Mouse (Mus musculus) spleen, adult 10 weeks (tissue): ENCODE measurements around the gene Casq1. TPM values are rescaled to one million over a fixed set of nuclear protein-coding genes. Genes with fewer than 3 reads are reported as not detected.

Experiments used
- polyA plus RNA-seq: library from polyadenylated mRNA; stranded (reverse); fragments of 350-450 nt; fragmentation: Illumina TruSeq; extraction: RNeasy Lipid Tissue Mini Kit (QIAGEN cat#74804); gene quantifications from one replicate; pipeline ENCODE4 v1.2.3, GENCODE M21; 2015; ENCODE audit warnings: low replicate concordance; ENCODE audit not compliant: insufficient read depth

Gene Casq1
- 0.29 TPM for polyA plus RNA-seq

DNA sequence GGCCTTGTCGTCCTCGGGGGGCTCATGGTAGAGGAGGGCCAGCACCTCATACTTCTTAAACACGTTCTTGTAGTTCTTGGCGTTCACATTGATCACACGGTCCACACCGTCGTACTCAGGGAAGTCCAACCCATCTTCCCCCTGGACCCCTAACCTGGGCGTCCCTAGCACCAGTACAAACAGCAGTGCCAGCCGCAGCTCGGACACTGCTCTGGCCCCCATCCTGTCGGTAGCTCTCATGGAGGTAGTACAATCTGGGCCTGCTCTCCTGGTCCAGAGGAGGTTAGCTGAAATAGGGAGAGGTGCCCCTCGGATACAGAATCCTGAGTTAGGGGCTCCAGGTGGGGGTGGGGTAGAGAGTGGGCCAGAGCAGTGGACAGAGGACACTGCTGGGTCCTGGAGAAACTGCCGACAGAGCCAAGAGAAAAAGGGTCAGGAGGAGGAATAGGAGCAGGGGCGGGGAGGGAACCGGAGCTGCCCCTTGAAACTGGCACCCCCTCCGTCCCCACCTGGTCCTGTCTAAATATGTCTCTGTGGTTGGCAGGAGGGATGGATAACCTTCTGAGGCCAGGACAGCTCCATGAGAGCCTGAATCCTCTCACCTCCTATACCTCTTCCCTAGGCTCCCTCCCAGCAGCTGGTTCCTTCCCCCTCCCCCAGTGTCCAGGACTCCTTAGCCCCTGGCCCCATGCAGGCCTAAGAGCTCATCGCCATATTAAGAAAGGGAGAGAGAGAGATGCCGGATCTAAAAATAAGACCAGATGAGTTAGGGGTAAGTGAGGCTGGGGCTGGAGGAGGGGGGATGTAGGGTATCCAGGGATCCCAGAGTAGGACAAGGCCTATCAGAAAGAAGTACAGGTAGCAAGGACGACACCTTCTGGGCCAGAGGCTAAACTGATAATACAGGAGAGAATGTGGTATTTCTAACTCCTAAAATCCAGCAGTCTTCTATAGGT is at the start of gene Casq1:
Gene Casq1 (minus strand): TSS at position 418 of the 956 bp plus-strand sequence.

DNA sequence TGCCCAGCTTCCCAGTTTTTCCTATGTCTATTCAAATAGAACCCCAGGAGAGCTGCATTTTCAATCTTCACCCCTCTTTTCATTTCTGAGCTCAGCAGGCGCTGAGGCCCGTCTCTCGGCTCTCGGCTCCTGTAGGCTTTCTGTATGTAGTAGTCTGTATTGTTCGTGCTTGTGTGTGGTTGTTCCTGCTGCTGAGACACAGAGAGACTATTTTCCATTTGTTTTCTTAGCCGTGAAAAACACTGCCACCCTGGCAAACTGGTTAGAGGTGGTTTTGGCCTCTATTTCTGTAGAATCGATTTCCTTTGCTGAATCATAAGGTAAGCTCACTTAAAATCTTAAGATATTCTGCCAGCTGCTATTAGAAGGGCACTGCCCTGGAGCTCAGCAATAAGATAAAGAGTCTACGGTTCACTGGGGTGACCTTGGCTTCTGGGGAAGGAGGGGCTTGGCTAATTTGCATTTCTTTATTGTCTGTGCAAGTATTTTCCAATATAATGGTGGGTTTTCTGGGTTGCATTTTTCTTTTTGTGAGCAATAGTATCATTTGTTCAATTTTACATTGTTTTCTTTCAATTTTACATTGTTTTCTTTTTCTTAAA is 41.9 kb upstream of the Casq1 start, which contains the start of gene Igsf8:
Gene Igsf8 (plus strand): TSS at position 165 of the 602 bp plus-strand sequence.

DNA sequence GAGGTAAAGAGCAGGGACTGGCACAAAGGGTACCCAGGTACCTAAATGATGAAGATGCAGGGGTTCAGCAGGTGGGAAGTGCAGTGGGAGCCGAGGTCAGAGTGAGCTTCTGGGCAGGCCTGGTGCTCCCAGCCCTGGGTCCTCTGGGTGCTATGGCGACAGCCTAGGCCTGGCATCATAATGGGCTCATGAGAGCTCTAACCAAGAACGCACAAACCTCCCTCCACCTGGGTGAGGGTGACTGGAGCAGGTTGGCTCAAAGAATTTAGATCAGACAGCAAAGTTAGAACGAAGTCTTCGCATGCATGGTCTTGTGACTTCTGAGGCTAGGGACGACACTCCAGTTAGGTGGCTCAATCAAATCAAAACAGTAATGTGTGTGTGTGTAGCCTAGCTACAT is 38.6 kb upstream of the Casq1 start, which contains the start of gene Atp1a4:
Gene Atp1a4 (minus strand): TSS at position 101 of the 400 bp plus-strand sequence.

DNA sequence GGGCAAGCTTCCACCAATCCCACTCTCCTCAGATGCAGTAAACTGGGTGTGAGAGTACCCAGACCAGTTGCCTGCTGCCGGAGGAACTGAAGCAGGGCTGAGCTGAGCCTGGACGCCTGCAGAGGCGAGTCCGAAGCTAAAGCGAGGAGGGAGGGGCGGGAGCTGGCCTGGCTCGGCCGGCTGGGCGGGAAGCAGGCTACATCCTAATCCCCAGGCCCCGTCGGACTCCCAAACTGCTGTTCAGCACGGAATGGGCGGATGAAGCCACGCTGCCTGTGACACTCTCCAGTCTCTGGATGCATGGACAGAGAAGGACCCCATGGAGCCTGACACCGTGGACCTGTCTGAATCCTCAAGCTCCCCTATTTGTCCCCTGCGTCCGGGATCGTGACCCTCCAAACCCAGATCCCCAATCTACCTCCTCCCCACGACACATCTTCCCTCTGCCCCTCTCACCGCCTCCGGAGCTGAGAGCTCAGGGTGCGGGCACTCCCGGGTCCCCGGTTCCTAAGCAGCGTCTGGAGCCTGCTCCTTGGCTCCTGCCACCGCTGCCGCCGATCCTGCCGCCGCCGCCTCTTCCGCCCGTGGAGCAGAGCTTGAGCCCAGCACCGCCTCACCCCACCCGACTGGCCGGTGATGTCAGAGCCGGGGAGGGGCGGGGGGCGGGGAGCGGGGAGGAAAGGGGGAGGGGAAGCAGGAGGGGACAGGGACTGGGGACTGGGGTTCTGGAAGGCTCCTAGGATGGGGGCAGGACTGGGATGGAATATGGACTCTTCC is 13.3 kb downstream of the Casq1 start, which contains the start of gene Pea15a:
Gene Pea15a (minus strand): TSS at position 664 of the 777 bp plus-strand sequence.

Other genes with a start within 250 kb of the Casq1 start
- 3.0 TPM for gene Vangl2, start 191.4 kb downstream of the Casq1 start, polyA plus RNA-seq
- gene Nhlh1, start 162.3 kb downstream of the Casq1 start, polyA plus RNA-seq = not detected
- 204 TPM for gene Copa, start 137.3 kb downstream of the Casq1 start, polyA plus RNA-seq
- 79.4 TPM for gene Ncstn, start 137.1 kb downstream of the Casq1 start, polyA plus RNA-seq
- gene Pex19, start 93.1 kb downstream of the Casq1 start, polyA plus RNA-seq = 45.3 TPM
- 98.3 TPM for gene Dcaf8, start 71.8 kb downstream of the Casq1 start, polyA plus RNA-seq
- gene Pea15a, start 13.1 kb downstream of the Casq1 start, polyA plus RNA-seq = 108 TPM
- 0.07 TPM for gene Atp1a4, start 38.5 kb upstream of the Casq1 start, polyA plus RNA-seq
- gene Igsf8, start 41.8 kb upstream of the Casq1 start, polyA plus RNA-seq = 10.4 TPM
- 3.0 TPM for gene Atp1a2, start 78.2 kb upstream of the Casq1 start, polyA plus RNA-seq
- gene Kcnj9, start 109.5 kb upstream of the Casq1 start, polyA plus RNA-seq = 1.7 TPM
- gene Kcnj10, start 121.3 kb upstream of the Casq1 start, polyA plus RNA-seq = 23.5 TPM
- 33.5 TPM for gene Pigm, start 156.7 kb upstream of the Casq1 start, polyA plus RNA-seq